ENCODE assay signal across 15 mouse cellular contexts in the genomic region with DNA sequence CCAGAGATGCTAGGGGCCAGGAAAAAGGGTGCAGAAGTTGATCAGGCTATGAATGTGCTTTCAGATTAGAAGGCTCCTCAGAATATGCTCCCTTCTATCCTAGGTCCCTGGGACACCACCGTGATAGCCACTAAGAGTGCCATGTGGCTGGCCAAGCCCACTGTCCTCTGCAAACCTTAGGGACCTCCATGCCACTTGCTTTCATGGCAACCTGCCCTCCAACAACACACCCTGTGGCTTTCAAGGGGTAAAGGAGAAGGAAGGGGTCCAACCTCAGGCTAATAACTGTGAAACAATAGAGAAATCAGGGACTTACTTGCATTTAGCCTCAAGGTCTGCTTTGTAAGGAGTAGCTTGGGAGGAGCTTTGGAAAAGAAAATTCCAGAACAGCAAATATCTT. TPM values are rescaled to one million over a fixed set of nuclear protein-coding genes. Genes with fewer than 3 reads are reported as not detected.
DNase-seq lines count a peak whose midpoint lies in the region; ATAC-seq and TF ChIP-seq lines count a peak whose summit lies in the region.
"Had no signal": no experiment of that assay in that cellular context is flagged by ENCODE, and none has a peak within 500 bp of the region (broad histone marks: within the 10 kb centered on the region; RNA-seq: fewer than 3 reads in every experiment).

No protein-coding gene starts in this region.

- no peaks in the 10 kb centered on the region for H3K9me3 ChIP-seq in heart, embryonic 12.5 days (replicated peaks)
- no peaks in the 10 kb centered on the region for H3K9me3 ChIP-seq in kidney, embryonic 15.5 days (replicated peaks)
- no peaks in the 10 kb centered on the region for H3K9me3 ChIP-seq in midbrain, postnatal 0 days (ENCODE audit: low read length)
- no peaks in the 10 kb centered on the region for H3K9me3 ChIP-seq in midbrain, embryonic 16.5 days (replicated peaks; ENCODE audit: control insufficient read depth, low read length, poor library complexity, severe bottlenecking)
- H3K9me3 ChIP-seq: forebrain, embryonic 12.5 days; limb, embryonic 15.5 days; midbrain, embryonic 15.5 days; neural tube, embryonic 12.5 days had no signal

- peak overlapping the region; percentile 50 for H3K4me2 ChIP-seq in heart, embryonic 12.5 days
- peak overlapping the region; percentile 35; the same call in 1 of the 2 replicates for H3K4me2 ChIP-seq in kidney, embryonic 15.5 days
- H3K4me2 ChIP-seq in midbrain, postnatal 0 days (ENCODE audit: low read depth, low read length, poor library complexity, severe bottlenecking), result 0 out of 2 replicates have a peak overlapping the region, but pooled peaks have one; percentile 6
- H3K4me2 ChIP-seq in midbrain, embryonic 16.5 days (ENCODE audit: low read length), result no peak overlapping the region
- H3K4me2 ChIP-seq: forebrain, embryonic 12.5 days; limb, embryonic 15.5 days; midbrain, embryonic 15.5 days had no signal

- H3K27ac ChIP-seq in heart, embryonic 12.5 days (ENCODE audit: poor library complexity, severe bottlenecking), result no peak overlapping the region
- H3K27ac ChIP-seq in kidney, embryonic 15.5 days, result no peak overlapping the region
- no peak overlapping the region for H3K27ac ChIP-seq in midbrain, postnatal 0 days (ENCODE audit: low read depth, low read length)
- no peak overlapping the region for H3K27ac ChIP-seq in midbrain, embryonic 16.5 days (ENCODE audit: low read length)
- H3K27ac ChIP-seq: forebrain, embryonic 12.5 days; limb, embryonic 15.5 days; midbrain, embryonic 15.5 days; neural tube, embryonic 12.5 days had no signal

- WGBS in heart, embryonic 12.5 days, result 84% methylated on average over 1 of the region's 1 CpGs
- WGBS in kidney, embryonic 15.5 days, result 90% methylated on average over 1 of the region's 1 CpGs
- WGBS in midbrain, postnatal 0 days, result 83% methylated on average over 1 of the region's 1 CpGs
- 94% methylated on average over 1 of the region's 1 CpGs for WGBS in midbrain, embryonic 16.5 days

- no peaks in the 10 kb centered on the region for H3K36me3 ChIP-seq in heart, embryonic 12.5 days
- H3K36me3 ChIP-seq in kidney, embryonic 15.5 days, result no peaks in the 10 kb centered on the region
- no peaks in the 10 kb centered on the region for H3K36me3 ChIP-seq in midbrain, postnatal 0 days (ENCODE audit: insufficient read depth, low read length)
- no peaks in the 10 kb centered on the region for H3K36me3 ChIP-seq in midbrain, embryonic 16.5 days (ENCODE audit: control insufficient read depth, insufficient read depth, low read length)
- H3K36me3 ChIP-seq: forebrain, embryonic 12.5 days; limb, embryonic 15.5 days; midbrain, embryonic 15.5 days; neural tube, embryonic 12.5 days had no signal

- intact Hi-C loops in heart, postnatal 25 days (cut with DNase I), result no loop called here

- no peak overlapping the region for H3K4me3 ChIP-seq in heart, embryonic 12.5 days
- H3K4me3 ChIP-seq in kidney, embryonic 15.5 days (replicated peaks), result no peak overlapping the region
- no peak overlapping the region for H3K4me3 ChIP-seq in midbrain, postnatal 0 days (ENCODE audit: low read depth, low read length)
- H3K4me3 ChIP-seq in midbrain, embryonic 16.5 days (ENCODE audit: low read depth, low read length), result no peak overlapping the region
- H3K4me3 ChIP-seq: forebrain, embryonic 12.5 days; limb, embryonic 15.5 days; midbrain, embryonic 15.5 days; neural tube, embryonic 12.5 days had no signal

- no peak overlapping the region for H3K9ac ChIP-seq in heart, embryonic 12.5 days
- no peak overlapping the region for H3K9ac ChIP-seq in kidney, embryonic 15.5 days
- H3K9ac ChIP-seq in midbrain, postnatal 0 days (replicated peaks; ENCODE audit: low read length, poor library complexity, severe bottlenecking), result no peak overlapping the region
- no peak overlapping the region for H3K9ac ChIP-seq in midbrain, embryonic 16.5 days (ENCODE audit: low read depth, low read length)
- H3K9ac ChIP-seq: forebrain, embryonic 12.5 days; limb, embryonic 15.5 days; midbrain, embryonic 15.5 days; neural tube, embryonic 12.5 days had no signal

- H3K27me3 ChIP-seq in heart, embryonic 12.5 days (replicated peaks), result no peaks in the 10 kb centered on the region
- H3K27me3 ChIP-seq in kidney, embryonic 15.5 days, result 0 out of 2 replicates have a peak, but pooled peaks cover 2% of the 10 kb centered on the region
- H3K27me3 ChIP-seq in midbrain, postnatal 0 days (ENCODE audit: insufficient read depth, low read length), result no peaks in the 10 kb centered on the region; the same call in 1 of the 2 replicates
- peaks cover 3% of the 10 kb centered on the region for H3K27me3 ChIP-seq in midbrain, embryonic 16.5 days (ENCODE audit: control insufficient read depth, insufficient read depth, low read depth, low read length)
- H3K27me3 ChIP-seq: midbrain, embryonic 15.5 days; neural tube, embryonic 12.5 days had no signal

- no peak for ATAC-seq in cerebellum, adult (ENCODE audit: insufficient number of reproducible peaks, low FRiP score, low TSS enrichment)
- no peak for ATAC-seq in heart, embryonic 12.5 days (ENCODE audit: insufficient number of reproducible peaks, low FRiP score)
- no peak for ATAC-seq in kidney, embryonic 15.5 days (replicated peaks; ENCODE audit: low FRiP score)
- no peak for ATAC-seq in midbrain, postnatal 0 days (ENCODE audit: low FRiP score)
- no peak for ATAC-seq in midbrain, embryonic 16.5 days
- ATAC-seq: midbrain, embryonic 15.5 days had no signal

- DNase-seq in cerebellum, adult 11-12 months, result peak; percentile 70
- no peak for DNase-seq in heart, postnatal 25 days (ENCODE audit: low spot score)
- DNase-seq in kidney, postnatal 10 days, result no peak
- DNase-seq in midbrain, postnatal 0 days (ENCODE audit: low spot score), result no peak

- no peak for TF ChIP-seq CTCF in midbrain, postnatal 0 days (IDR thresholded peaks at IDR 0.05)

- peaks cover 26% of the 10 kb centered on the region for H3K4me1 ChIP-seq in heart, embryonic 12.5 days (replicated peaks)
- peaks cover 47% of the 10 kb centered on the region for H3K4me1 ChIP-seq in kidney, embryonic 15.5 days
- no peaks in the 10 kb centered on the region for H3K4me1 ChIP-seq in midbrain, postnatal 0 days (ENCODE audit: insufficient read depth, low read length)
- H3K4me1 ChIP-seq in midbrain, embryonic 16.5 days (ENCODE audit: control insufficient read depth, insufficient read depth, low read length), result peaks cover 8% of the 10 kb centered on the region

RNA-seq across cellular contexts. Expression of a gene that starts 3.4 kb away (rescaled TPM):
- 13.5 and 15.1 TPM in 2 replicates for polyA plus RNA-seq in heart, embryonic 12.5 days (2016; fragmentation: Nextera tagmentation; extraction: Ambion mirVana)
- total RNA-seq in heart, postnatal 25 days (2021), result 10 to 100 TPM; 10.1 to 14.2 TPM
- polyA plus RNA-seq in kidney, embryonic 15.5 days (2015; fragmentation: Nextera tagmentation; extraction: Ambion mirVana), result 25.5 and 28.0 TPM in 2 replicates
- 25.8 and 29.8 TPM in 2 replicates for total RNA-seq in midbrain, postnatal 0 days (2014; rRNA removed)
- 16.7 and 18.4 TPM in 2 replicates for polyA plus RNA-seq in midbrain, postnatal 0 days (2015; fragmentation: Nextera tagmentation; extraction: Ambion mirVana)
- 21.6 and 26.2 TPM in 2 replicates for polyA plus RNA-seq in midbrain, embryonic 16.5 days (2015; fragmentation: Nextera tagmentation; extraction: Ambion mirVana)

RNA-seq across cellular contexts. Expression of a gene that starts 30.4 kb away (rescaled TPM):
- polyA plus RNA-seq in heart, embryonic 12.5 days (2016; fragmentation: Nextera tagmentation; extraction: Ambion mirVana), result 0.24 TPM in 1 of 2 replicates, not detected in the other
- total RNA-seq in heart, postnatal 25 days (2021), result not detected
- polyA plus RNA-seq in kidney, embryonic 15.5 days (2015; fragmentation: Nextera tagmentation; extraction: Ambion mirVana), result 0.30 TPM in 1 of 2 replicates, not detected in the other
- total RNA-seq in midbrain, postnatal 0 days (2014; rRNA removed), result not detected in 2 replicates
- polyA plus RNA-seq in midbrain, postnatal 0 days (2015; fragmentation: Nextera tagmentation; extraction: Ambion mirVana), result not detected in 2 replicates
- polyA plus RNA-seq in midbrain, embryonic 16.5 days (2015; fragmentation: Nextera tagmentation; extraction: Ambion mirVana), result not detected in 2 replicates
- total RNA-seq: adrenal gland, postnatal 10 days; granulocyte monocyte progenitor cell, adult 5-6 weeks; left cerebral cortex, postnatal 14 days had no signal
- polyA plus RNA-seq: forebrain, embryonic 12.5 days had no signal

RNA-seq across cellular contexts. Expression of a gene that starts 34.3 kb away (rescaled TPM):
- polyA plus RNA-seq in heart, embryonic 12.5 days (2016; fragmentation: Nextera tagmentation; extraction: Ambion mirVana), result 105 and 109 TPM in 2 replicates
- total RNA-seq in heart, postnatal 25 days (2021), result 10 to 100 TPM; 59.7 to 66.0 TPM
- 162 and 169 TPM in 2 replicates for polyA plus RNA-seq in kidney, embryonic 15.5 days (2015; fragmentation: Nextera tagmentation; extraction: Ambion mirVana)
- total RNA-seq in midbrain, postnatal 0 days (2014; rRNA removed), result 69.5 and 85.6 TPM in 2 replicates
- 112 and 116 TPM in 2 replicates for polyA plus RNA-seq in midbrain, postnatal 0 days (2015; fragmentation: Nextera tagmentation; extraction: Ambion mirVana)
- polyA plus RNA-seq in midbrain, embryonic 16.5 days (2015; fragmentation: Nextera tagmentation; extraction: Ambion mirVana), result 105 and 109 TPM in 2 replicates

RNA-seq across cellular contexts. Expression of a gene that starts 57.7 kb away (rescaled TPM):
- 89.5 and 91.9 TPM in 2 replicates for polyA plus RNA-seq in heart, embryonic 12.5 days (2016; fragmentation: Nextera tagmentation; extraction: Ambion mirVana)
- 10 to 100 TPM; 65.4 to 67.8 TPM for total RNA-seq in heart, postnatal 25 days (2021)
- 84.4 and 88.6 TPM in 2 replicates for polyA plus RNA-seq in kidney, embryonic 15.5 days (2015; fragmentation: Nextera tagmentation; extraction: Ambion mirVana)
- 416 and 487 TPM in 2 replicates for total RNA-seq in midbrain, postnatal 0 days (2014; rRNA removed)
- 303 and 316 TPM in 2 replicates for polyA plus RNA-seq in midbrain, postnatal 0 days (2015; fragmentation: Nextera tagmentation; extraction: Ambion mirVana)
- polyA plus RNA-seq in midbrain, embryonic 16.5 days (2015; fragmentation: Nextera tagmentation; extraction: Ambion mirVana), result 291 and 302 TPM in 2 replicates
